Mouse (Mus musculus) liver, postnatal 0 days (tissue): ENCODE results near the gene Adamts14.

ENCODE experiments used
- CTCF ChIP-seq: sonication (generic); IDR thresholded peaks from 2 replicates; pipeline ENCODE4 v1.5.1; 2016; ENCODE audit warnings: antibody characterized with exemption, low read depth
- EP300 ChIP-seq: IDR thresholded peaks from 2 replicates; pipeline ENCODE4 v1.6.1; 2016; ENCODE audit warnings: antibody characterized with exemption, low read depth, mild to moderate bottlenecking

GRCm38 (mm10) chr10:61158594-61158993 is 114.6 kb downstream of the Adamts14 start:
- TF ChIP-seq CTCF, result no peak
- TF ChIP-seq EP300, result no peak
